Mouse (Mus musculus) myocyte (in vitro differentiated cells): ENCODE data around the gene Cables2.

Experiments
- CEBPB ChIP-seq: IDR thresholded peaks from 2 replicates; pipeline ENCODE4 v1.6.1; 2011; ENCODE audit warnings: mild to moderate bottlenecking, moderate library complexity; ENCODE audit not compliant: poor library complexity, insufficient read depth, severe bottlenecking
- E2F4 ChIP-seq: IDR thresholded peaks from one replicate; pipeline ENCODE4 v1.6.1; 2011; ENCODE audit warnings: mild to moderate bottlenecking, control low read depth, moderate library complexity; ENCODE audit not compliant: insufficient read depth
- MAX ChIP-seq: IDR thresholded peaks from one replicate; pipeline ENCODE4 v1.6.1; 2011; ENCODE audit warnings: low read depth, mild to moderate bottlenecking, control low read depth
- MYOD1 ChIP-seq, 3 experiments: IDR thresholded peaks; one replicate each; pipeline ENCODE4 v1.6.1; 2011; ENCODE audit warnings: control low read depth in 2 of 3, low read depth in 2 of 3, mild to moderate bottlenecking in 2 of 3, moderate library complexity in 1 of 3; ENCODE audit not compliant: insufficient read length in 2 of 3, control insufficient read depth in 1 of 3
- MYOG ChIP-seq, 3 experiments: IDR thresholded peaks; one replicate each; pipeline ENCODE4 v1.6.1; 2011; ENCODE audit warnings: control low read depth in 2 of 3, low read depth in 2 of 3, mild to moderate bottlenecking in 2 of 3; ENCODE audit not compliant: insufficient read length in 2 of 3, control insufficient read depth in 1 of 3, insufficient read depth in 1 of 3
- POLR2A ChIP-seq: IDR thresholded peaks from one replicate; pipeline ENCODE4 v1.6.1; 2011; ENCODE audit warnings: low read depth, mild to moderate bottlenecking, control low read depth, moderate library complexity; ENCODE audit not compliant: insufficient read length
- POLR2AphosphoS2 ChIP-seq: IDR thresholded peaks from one replicate; pipeline ENCODE4 v1.6.1; 2011; ENCODE audit warnings: low read depth, control low read depth; ENCODE audit not compliant: insufficient read length
- REST ChIP-seq: IDR thresholded peaks from one replicate; pipeline ENCODE4 v1.6.1; 2011; ENCODE audit warnings: mild to moderate bottlenecking, control low read depth, moderate library complexity; ENCODE audit not compliant: insufficient read depth, insufficient read length
- SRF ChIP-seq: IDR thresholded peaks from one replicate; pipeline ENCODE4 v1.6.1; 2011; ENCODE audit warnings: low read depth; ENCODE audit not compliant: control insufficient read depth, insufficient read length
- TCF12 ChIP-seq: IDR thresholded peaks from one replicate; pipeline ENCODE4 v1.6.1; 2011; ENCODE audit warnings: mild to moderate bottlenecking, control low read depth; ENCODE audit not compliant: poor library complexity, insufficient read depth, severe bottlenecking
- TCF3 ChIP-seq: IDR thresholded peaks from one replicate; pipeline ENCODE4 v1.6.1; 2011; ENCODE audit warnings: low read depth, control low read depth; ENCODE audit not compliant: insufficient read length
- USF1 ChIP-seq: IDR thresholded peaks from one replicate; pipeline ENCODE4 v1.6.1; 2011; ENCODE audit warnings: low read depth, mild to moderate bottlenecking, control low read depth, moderate library complexity

GRCm38 (mm10) chr2:180235788-180236187 lies 37.5 kb downstream of the Cables2 start:
- TF ChIP-seq POLR2A (no peak), CEBPB (no peak), TCF12 (no peak), MYOD1 (IDR thresholded peaks at IDR 0.05; ENCODE audit: control insufficient read depth in 1 of 3, insufficient read length in 2 of 3, low read depth in 2 of 3) (no peak), E2F4 (no peak), USF1 (no peak), MYOG (IDR thresholded peaks at IDR 0.05; ENCODE audit: control insufficient read depth in 1 of 3, insufficient read depth in 1 of 3, insufficient read length in 2 of 3, low read depth in 2 of 3) (no peak), MAX (no peak), POLR2AphosphoS2 (no peak), TCF3 (no peak), REST (no peak), SRF (no peak)
